In the genomic region with DNA sequence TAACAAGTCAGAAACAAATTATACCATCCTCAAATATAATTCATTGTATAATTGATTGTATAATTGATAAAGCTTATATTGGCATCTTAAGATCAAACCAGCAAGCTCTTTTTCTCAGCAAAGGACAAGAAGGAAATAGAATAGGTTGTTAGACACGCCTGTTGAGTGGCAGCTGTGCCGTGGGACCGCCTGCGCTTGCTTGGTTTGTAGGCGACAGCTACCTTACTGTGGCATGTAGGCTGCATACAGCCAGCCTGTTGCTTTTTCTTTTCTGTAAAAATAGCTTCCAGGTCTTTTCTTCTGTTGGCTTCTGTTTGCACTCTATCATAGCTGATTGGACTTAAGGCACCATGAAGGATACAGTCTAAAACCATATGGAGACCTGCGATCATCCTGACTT, we compare ENCODE assay signal across 17 mouse cellular contexts.
A peak's percentile ranks its signal among the peaks of the same experiment; 100 is the strongest.
DNase-seq lines count a peak whose midpoint lies in the region; ATAC-seq lines count a peak whose summit lies in the region.
"Had no signal": no experiment of that assay in that cellular context is flagged by ENCODE, and none has a peak within 500 bp of the region (broad histone marks: within the 10 kb centered on the region; RNA-seq: fewer than 3 reads in every experiment).

No protein-coding gene starts in this region.

- ATAC-seq in frontal cortex, adult (ENCODE audit: low TSS enrichment) = peak; percentile 36; the same call in 1 of the 2 replicates
- ATAC-seq: CD4-positive, CD25-positive, alpha-beta regulatory T cell, adult 4 months; forebrain, embryonic 15.5 days had no signal

- intact Hi-C loops in left cerebral cortex, postnatal 25 days (cut with DNase I) = no loop called here
- intact Hi-C loops in left cerebral cortex, postnatal 36 days (cut with DNase I) = no loop called here

- no peak for DNase-seq in frontal cortex, postnatal 10 days (ENCODE audit: low spot score in 2 of 2)
- peak; percentile 42 to 67 for DNase-seq in left cerebral cortex, postnatal 25 days (ENCODE audit: low spot score in 2 of 2)
- DNase-seq in left cerebral cortex, postnatal 36 days (ENCODE audit: low spot score in 2 of 2) = no peak
- DNase-seq in thymus, postnatal 0 days (ENCODE audit: low spot score) = peak; percentile 30
- no peak for DNase-seq in thymus, postnatal 25 days
- DNase-seq in MN1 (ENCODE audit: low spot score) = no peak
- DNase-seq: adrenal gland, postnatal 10 days; B cell, adult 2 months; cerebellum, adult 11-12 months; cerebellum, adult 9-10 months; cerebellum, postnatal 25 days; gastrocnemius, postnatal 14 days; heart, adult 2 months; heart, postnatal 14 days had no signal

Comparison
In these comparisons a context has a peak if more than half of its experiments do, and no peak if none do; other contexts are left out.
1. DNase-seq: peak in left cerebral cortex, postnatal 25 days (2 of 2) and thymus, postnatal 0 days (single experiment); none in frontal cortex, postnatal 10 days (0 of 2), left cerebral cortex, postnatal 36 days (0 of 2), thymus, postnatal 25 days (single experiment) and MN1 (single experiment).